Mouse (Mus musculus) heart, adult 2 months (tissue): ENCODE measurements around the gene Kat5. TPM values are rescaled to one million over a fixed set of nuclear protein-coding genes. Genes with fewer than 3 reads are reported as not detected.

Experiments
- DNase-seq, 2 experiments: peaks; one replicate each; pipeline ENCODE4 v3.0.0; 2021
- H3K27ac ChIP-seq: fragments of 200-600 bp; 2 replicates; pipeline ENCODE4 v1.8.1; 2022
- H3K27me3 ChIP-seq: fragments of 200-500 bp; 2 replicates; pipeline ENCODE4 v1.6.1; 2012; ENCODE audit warnings: mild to moderate bottlenecking, low read length, inconsistent platforms, mixed read lengths; ENCODE audit not compliant: control insufficient read depth, insufficient read depth
- H3K36me3 ChIP-seq: fragments of 200-500 bp; 2 replicates; pipeline ENCODE4 v1.6.1; 2012; ENCODE audit warnings: low read length, inconsistent platforms; ENCODE audit not compliant: control insufficient read depth, insufficient read depth
- H3K4me1 ChIP-seq: fragments of 200-500 bp; 2 replicates; pipeline ENCODE4 v1.6.1; 2011; ENCODE audit warnings: low read length; ENCODE audit not compliant: control insufficient read depth, insufficient read depth
- H3K4me3 ChIP-seq: fragments of 200-600 bp; 2 replicates; pipeline ENCODE4 v1.8.1; 2022
- H3K79me2 ChIP-seq: fragments of 200-500 bp; replicated peaks from 2 replicates; pipeline ENCODE4 v1.6.1; 2012; ENCODE audit warnings: mild to moderate bottlenecking, inconsistent platforms, low read length, moderate library complexity, mixed read lengths; ENCODE audit not compliant: control insufficient read depth, insufficient read depth
- H3K9ac ChIP-seq: fragments of 200-500 bp; 2 replicates; pipeline ENCODE4 v1.6.1; 2012; ENCODE audit warnings: low read depth, mild to moderate bottlenecking, control low read depth, inconsistent platforms, low read length, mixed read lengths
- CTCF ChIP-seq: fragments of 200-600 bp; IDR thresholded peaks from 2 replicates; pipeline ENCODE4 v1.8.1; 2022; ENCODE audit warnings: antibody characterized with exemption, mild to moderate bottlenecking, moderate library complexity
- EP300 ChIP-seq: fragments of 200-500 bp; IDR thresholded peaks from 2 replicates; pipeline ENCODE4 v1.6.1; 2011; ENCODE audit warnings: low read depth, low read length, control low read depth; ENCODE audit not compliant: insufficient read depth
- POLR2A ChIP-seq: fragments of 200-500 bp; IDR thresholded peaks from 2 replicates; pipeline ENCODE4 v1.6.1; 2011; ENCODE audit warnings: mild to moderate bottlenecking, low read depth, low read length, control low read depth; ENCODE audit not compliant: insufficient read depth
- WGBS: fragments of 180-500 bp; shearing (Covaris S2); methylation state at CpG from one replicate; pipeline ENCODE4 v1.1.7; 2018; 5-methylcytosine and 5-hydroxymethylcytosine counted together
- intact Hi-C: fragments of 180-260 bp; cut with DNase I; formaldehyde crosslinking; loops from one replicate; pipeline ENCODE4 v1.15.1; 2025
- polyA plus RNA-seq: library from polyadenylated mRNA; depleted of rRNA; stranded (reverse); fragments of >200 nt; gene quantifications from 2 replicates; pipeline ENCODE4 v1.2.3, GENCODE M21; 2012
- total RNA-seq, 2 experiments: library from RNA; stranded (reverse); gene quantifications; 2 replicates each; pipeline ENCODE4 v1.2.3; 2021

Gene Kat5
- total and polyA plus RNA-seq, 3 experiments: 27.0 to 36.1 (median 27.5) TPM

- DNase-seq: no peak
- no peaks in the 10 kb centered on the region for H3K36me3 ChIP-seq
- no peaks in the 10 kb centered on the region for H3K27me3 ChIP-seq
- intact Hi-C loops: loop anchor here (2.0 kb wide), 2 partner anchors 29 to 39 kb away; partner anchors contain the start of genes Ap5b1 and Rela
- no peak overlapping the region for H3K4me3 ChIP-seq
- H3K9ac ChIP-seq: no peak overlapping the region
- peaks cover 5% of the 10 kb centered on the region for H3K4me1 ChIP-seq
- H3K79me2 ChIP-seq: no peaks in the 10 kb centered on the region
- TF ChIP-seq CTCF: no peak
- TF ChIP-seq EP300: no peak
- TF ChIP-seq POLR2A: no peak
- WGBS: 95% methylated on average over 26 of the region's 26 CpGs
- H3K27ac ChIP-seq: no peak overlapping the region
Measured at GRCm38 (mm10) chr19:5607705-5608410, 2.2 kb downstream of the Kat5 start.

- intact Hi-C loops: no loop called here
- H3K36me3 ChIP-seq: no peaks in the 10 kb centered on the region
Measured at GRCm38 (mm10) chr19:5606196-5606595, 3.8 kb downstream of the Kat5 start.

GRCm38 (mm10) chr19:5605126-5605525 lies 4.9 kb downstream of the Kat5 start:
- WGBS: 88% methylated on average over 7 of the region's 7 CpGs
- TF ChIP-seq POLR2A (no peak), EP300 (no peak), CTCF (no peak)
- peaks cover 7% of the 10 kb centered on the region for H3K4me1 ChIP-seq
- no peaks in the 10 kb centered on the region for H3K27me3 ChIP-seq
- H3K4me3 ChIP-seq: no peak overlapping the region
- H3K79me2 ChIP-seq: no peaks in the 10 kb centered on the region
- no peaks in the 10 kb centered on the region for H3K36me3 ChIP-seq
- no peak overlapping the region for H3K9ac ChIP-seq
- no peak for DNase-seq
- no peak overlapping the region for H3K27ac ChIP-seq
- intact Hi-C loops: no loop called here

More at GRCm38 (mm10) chr19:5606196-5606595, 3.8 kb downstream of the Kat5 start:
- Histone ChIP-seq H3K9ac (no peak overlapping the region), H3K4me3 (no peak overlapping the region), H3K79me2 (no peaks in the 10 kb centered on the region), H3K27ac (no peak overlapping the region), H3K27me3 (no peaks in the 10 kb centered on the region), H3K4me1 (peaks cover 9% of the 10 kb centered on the region)
- 73% methylated on average over 8 of the region's 8 CpGs for WGBS
- 0 out of 2 replicates have a peak, but pooled peaks have one; percentile 8 for TF ChIP-seq CTCF
- no peak for TF ChIP-seq POLR2A
- DNase-seq: no peak

- no peak for TF ChIP-seq EP300
- TF ChIP-seq CTCF: no peak
- TF ChIP-seq POLR2A: no peak
- H3K79me2 ChIP-seq: no peaks in the 10 kb centered on the region
- no peak overlapping the region for H3K4me3 ChIP-seq
- no peak overlapping the region for H3K9ac ChIP-seq
- H3K27me3 ChIP-seq: no peaks in the 10 kb centered on the region
- H3K27ac ChIP-seq: no peak overlapping the region
- H3K4me1 ChIP-seq: peaks cover 5% of the 10 kb centered on the region
- DNase-seq: no peak
- 87% methylated on average over 7 of the region's 7 CpGs for WGBS
- H3K36me3 ChIP-seq: no peaks in the 10 kb centered on the region
- intact Hi-C loops: no loop called here
Measured at GRCm38 (mm10) chr19:5603664-5604063, 6.4 kb downstream of the Kat5 start.

GRCm38 (mm10) chr19:5601752-5602541 lies 8.1 kb downstream of the Kat5 start, which contains the start of gene Rnaseh2c:
Gene Rnaseh2c, plus strand, starts transcription at chr19:5601873.
- no peaks in the 10 kb centered on the region for H3K79me2 ChIP-seq
- H3K27me3 ChIP-seq: no peaks in the 10 kb centered on the region
- peaks cover 5% of the 10 kb centered on the region for H3K4me1 ChIP-seq
- no peak for TF ChIP-seq CTCF
- TF ChIP-seq POLR2A: peak; percentile 74
- 0 out of 2 replicates have a peak, but pooled peaks have one; percentile 39 for TF ChIP-seq EP300
- WGBS: under 1% methylated on average over 64 of the region's 64 CpGs
- intact Hi-C loops: loop anchor here (1.0 kb wide), 1 partner anchor 34 kb away; the partner anchor contains the start of gene Ap5b1
- DNase-seq: peak; percentile 74 to 84
- H3K36me3 ChIP-seq: no peaks in the 10 kb centered on the region
- H3K4me3 ChIP-seq: peak within 1 kb of the TSS; percentile 94
- peak within 1 kb of the TSS; percentile 83 for H3K27ac ChIP-seq
- peak within 1 kb of the TSS; percentile 95 for H3K9ac ChIP-seq
